Mouse (Mus musculus) forebrain, embryonic 16.5 days (tissue): ENCODE measurements around the gene Kank1. TPM values are rescaled to one million over a fixed set of nuclear protein-coding genes. Genes with fewer than 3 reads are reported as not detected.

ENCODE experiments used
- ATAC-seq: fragments of 200-750 bp; cut with Nextera tagmentation; 2 replicates; pipeline ENCODE4 v1.8.0; 2017; ENCODE audit warnings: mild to moderate bottlenecking, moderate library complexity
- H3K27ac ChIP-seq: fragments of 300-500 bp; sonication (generic); 2 replicates; pipeline ENCODE4 v1.5.1; 2014; ENCODE audit warnings: low read length, control low read depth
- H3K27me3 ChIP-seq: fragments of 300-500 bp; sonication (generic); replicated peaks from 2 replicates; pipeline ENCODE4 v1.6.1; 2014; ENCODE audit warnings: low read length; ENCODE audit not compliant: control insufficient read depth, insufficient read depth
- H3K36me3 ChIP-seq: fragments of 300-500 bp; sonication (generic); 2 replicates; pipeline ENCODE4 v1.6.1; 2014; ENCODE audit not compliant: control insufficient read depth, insufficient read depth
- H3K4me1 ChIP-seq: fragments of 300-500 bp; sonication (generic); replicated peaks from 2 replicates; pipeline ENCODE4 v1.6.1; 2014; ENCODE audit warnings: low read length; ENCODE audit not compliant: control insufficient read depth, insufficient read depth
- H3K4me2 ChIP-seq: fragments of 300-500 bp; sonication (generic); 2 replicates; pipeline ENCODE4 v1.6.1; 2014; ENCODE audit warnings: mild to moderate bottlenecking, low read length, control low read depth
- H3K4me3 ChIP-seq: fragments of 300-500 bp; sonication (generic); replicated peaks from 2 replicates; pipeline ENCODE4 v1.5.1; 2014; ENCODE audit warnings: mild to moderate bottlenecking, low read length, control low read depth
- H3K9ac ChIP-seq: fragments of 300-500 bp; sonication (generic); replicated peaks from 2 replicates; pipeline ENCODE4 v1.6.1; 2014; ENCODE audit warnings: low read depth, low read length, control low read depth
- H3K9me3 ChIP-seq: fragments of 300-500 bp; sonication (generic); 2 replicates; pipeline ENCODE4 v1.6.1; 2016; ENCODE audit warnings: low read length; ENCODE audit not compliant: control insufficient read depth
- WGBS: fragments of 180-500 bp; shearing (Covaris S2); extraction: QIAGEN DNeasy Blood & Tissue Kit; methylation state at CpG from one replicate; pipeline ENCODE4 v1.1.7; 2014; 5-methylcytosine and 5-hydroxymethylcytosine counted together
- polyA plus RNA-seq: library from polyadenylated mRNA; unstranded; fragments of >200 nt; fragmentation: Nextera tagmentation; extraction: Ambion mirVana; gene quantifications from 2 replicates; pipeline ENCODE4 v1.2.1, GENCODE M21; 2015

Kank1 gene
- polyA plus RNA-seq, 1 experiment from 2014 or later: 4.8 TPM

GRCm38 (mm10) chr19:25365698-25366097, 128.9 kb downstream of the Kank1 start:
- WGBS: 75% methylated on average over 5 of the region's 5 CpGs
- H3K27me3 ChIP-seq: no peaks in the 10 kb centered on the region

GRCm38 (mm10) chr19:25366620-25367019, 129.8 kb downstream of the Kank1 start:
- H3K4me1 ChIP-seq: no peaks in the 10 kb centered on the region
- no peak overlapping the region for H3K4me3 ChIP-seq
- WGBS: 50% methylated on average over 12 of the region's 12 CpGs
- no peak overlapping the region for H3K9ac ChIP-seq
- H3K9me3 ChIP-seq: no peaks in the 10 kb centered on the region
- no peak overlapping the region for H3K27ac ChIP-seq
- no peaks in the 10 kb centered on the region for H3K36me3 ChIP-seq
- H3K4me2 ChIP-seq: no peak overlapping the region
- no peaks in the 10 kb centered on the region for H3K27me3 ChIP-seq
- ATAC-seq: no peak

More at GRCm38 (mm10) chr19:25365698-25366097, 128.9 kb downstream of the Kank1 start:
- Histone ChIP-seq H3K27ac (no peak overlapping the region), H3K9me3 (no peaks in the 10 kb centered on the region), H3K4me2 (no peak overlapping the region), H3K36me3 (no peaks in the 10 kb centered on the region), H3K4me1 (no peaks in the 10 kb centered on the region), H3K9ac (no peak overlapping the region), H3K4me3 (no peak overlapping the region)
- ATAC-seq: no peak

- whole genome bisulfite sequencing: 93% methylated on average over 9 of the region's 9 CpGs
These were observed 133.7 kb downstream of the Kank1 start for GRCm38 (mm10) chr19:25370428-25370827.

DNA sequence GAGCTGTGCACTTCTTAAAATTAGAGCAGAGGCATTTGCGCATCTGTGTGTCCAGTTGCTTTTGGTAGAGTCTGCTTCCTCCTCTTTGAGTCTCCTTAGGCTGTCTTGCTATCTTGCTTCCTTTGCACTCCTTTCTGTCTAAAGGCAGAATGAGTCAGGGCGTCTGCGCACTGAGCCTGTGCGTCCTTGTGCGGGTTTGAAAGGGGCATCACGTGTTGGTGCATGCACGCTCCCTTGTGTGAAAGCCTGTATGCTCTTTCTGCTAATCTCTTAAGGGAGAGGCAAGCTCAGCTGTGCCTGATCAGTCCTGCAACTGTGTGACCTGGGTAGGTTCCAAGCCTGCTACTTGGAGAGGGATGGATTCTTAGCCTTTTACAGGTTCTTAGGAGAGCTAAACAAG, 136.0 kb downstream of the Kank1 start:
- H3K9me3 ChIP-seq: no peaks in the 10 kb centered on the region
- H3K4me2 ChIP-seq: no peak overlapping the region
- H3K36me3 ChIP-seq: no peaks in the 10 kb centered on the region
- 72% methylated on average over 7 of the region's 7 CpGs for WGBS
- H3K27me3 ChIP-seq: peaks cover 4% of the 10 kb centered on the region; the same call in 1 of the 2 replicates
- no peak for ATAC-seq
- H3K9ac ChIP-seq: no peak overlapping the region
- H3K27ac ChIP-seq: no peak overlapping the region
- H3K4me3 ChIP-seq: no peak overlapping the region
- peaks cover 10% of the 10 kb centered on the region for H3K4me1 ChIP-seq

More at GRCm38 (mm10) chr19:25370428-25370827, 133.7 kb downstream of the Kank1 start:
- Histone ChIP-seq H3K27me3 (peaks cover 4% of the 10 kb centered on the region; the same call in 1 of the 2 replicates), H3K9me3 (no peaks in the 10 kb centered on the region), H3K4me2 (no peak overlapping the region), H3K9ac (no peak overlapping the region), H3K4me3 (no peak overlapping the region), H3K27ac (no peak overlapping the region), H3K4me1 (peaks cover 10% of the 10 kb centered on the region), H3K36me3 (no peaks in the 10 kb centered on the region)
- no peak for ATAC-seq

- Histone ChIP-seq H3K27me3 (peaks cover 4% of the 10 kb centered on the region; the same call in 1 of the 2 replicates), H3K36me3 (no peaks in the 10 kb centered on the region), H3K27ac (no peak overlapping the region), H3K4me2 (no peak overlapping the region), H3K4me1 (peaks cover 10% of the 10 kb centered on the region), H3K9me3 (no peaks in the 10 kb centered on the region), H3K4me3 (no peak overlapping the region), H3K9ac (no peak overlapping the region)
- no peak for ATAC-seq
- WGBS: 59% methylated on average over 3 of the region's 3 CpGs
These were observed 136.8 kb downstream of the Kank1 start for GRCm38 (mm10) chr19:25373594-25373993.

DNA sequence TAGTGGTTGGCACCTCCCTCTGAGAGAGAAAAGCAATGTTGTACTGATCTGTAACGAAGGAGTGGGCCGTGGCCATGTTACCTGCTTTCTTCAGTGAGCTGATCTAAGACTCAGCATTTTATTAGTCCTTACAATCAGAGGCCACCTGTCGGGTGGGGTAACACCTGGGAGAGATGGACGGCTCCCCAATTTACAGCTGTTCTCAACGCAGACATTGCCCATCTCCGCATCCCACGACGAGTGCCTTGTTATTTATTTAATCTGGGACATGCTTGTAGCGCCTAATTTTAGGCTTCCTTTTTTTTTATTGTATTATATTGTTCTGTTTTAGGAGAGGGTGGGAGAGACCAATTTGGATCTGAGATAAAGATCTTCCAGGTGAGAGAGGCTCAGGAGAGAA, 137.4 kb downstream of the Kank1 start:
- ATAC-seq: no peak
- Histone ChIP-seq H3K9ac (no peak overlapping the region), H3K27ac (no peak overlapping the region), H3K4me2 (no peak overlapping the region), H3K4me3 (no peak overlapping the region), H3K4me1 (peaks cover 10% of the 10 kb centered on the region), H3K9me3 (no peaks in the 10 kb centered on the region), H3K36me3 (no peaks in the 10 kb centered on the region), H3K27me3 (peaks cover 4% of the 10 kb centered on the region; the same call in 1 of the 2 replicates)
- 70% methylated on average over 9 of the region's 9 CpGs for WGBS

DNA sequence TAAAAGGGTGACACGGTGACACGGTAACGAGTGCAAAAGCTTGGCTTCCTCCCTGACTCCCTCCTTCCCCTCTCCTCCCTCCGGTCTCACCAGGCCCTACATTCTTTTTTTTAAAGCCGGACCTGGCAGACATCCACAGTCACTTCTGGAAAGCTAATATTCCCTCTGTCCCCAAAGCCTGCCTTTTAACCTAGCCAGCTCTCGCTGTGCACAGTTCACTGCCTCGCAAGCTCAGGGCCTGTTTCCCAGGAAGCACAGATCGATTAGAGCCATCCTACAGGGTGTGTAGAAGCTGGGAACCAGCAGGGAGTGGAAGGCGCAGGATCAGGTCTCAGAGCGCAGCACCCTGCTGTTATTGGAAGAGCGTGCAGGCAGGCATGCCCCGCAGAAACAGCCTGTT, 138.2 kb downstream of the Kank1 start:
- peaks cover 4% of the 10 kb centered on the region; the same call in 1 of the 2 replicates for H3K27me3 ChIP-seq
- ATAC-seq: peak; percentile 36; the same call in 1 of the 2 replicates
- WGBS: 4% methylated on average over 12 of the region's 12 CpGs
- no peak overlapping the region; the same call in 1 of the 2 replicates for H3K4me2 ChIP-seq
- no peak overlapping the region for H3K27ac ChIP-seq
- 0 out of 2 replicates have a peak overlapping the region, but pooled peaks have one; percentile 9 for H3K9ac ChIP-seq
- no peaks in the 10 kb centered on the region for H3K36me3 ChIP-seq
- no peaks in the 10 kb centered on the region for H3K9me3 ChIP-seq
- H3K4me1 ChIP-seq: peaks cover 10% of the 10 kb centered on the region
- H3K4me3 ChIP-seq: no peak overlapping the region

DNA sequence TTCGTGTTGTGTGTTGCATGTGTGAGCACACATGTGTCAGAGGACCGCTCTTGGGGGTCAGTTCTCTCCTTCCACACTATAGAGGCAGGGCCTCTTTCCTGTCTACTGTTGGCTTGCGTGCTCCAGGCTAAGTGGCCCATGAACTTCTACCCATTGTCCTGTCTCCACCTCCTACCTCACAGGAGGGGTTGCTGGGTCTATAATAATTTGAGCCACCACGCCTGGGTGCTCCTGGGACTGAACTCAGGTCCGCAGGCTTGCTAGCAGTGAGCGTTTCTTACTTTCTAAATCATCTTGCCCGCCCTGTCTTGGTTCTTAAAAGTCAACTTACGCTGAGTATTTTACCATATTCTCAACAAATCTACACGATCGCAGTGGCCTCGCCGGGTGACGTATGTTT, 140.1 kb downstream of the Kank1 start:
- no peak for ATAC-seq
- peaks cover 10% of the 10 kb centered on the region for H3K4me1 ChIP-seq
- H3K4me2 ChIP-seq: no peak overlapping the region
- H3K36me3 ChIP-seq: no peaks in the 10 kb centered on the region
- H3K27ac ChIP-seq: no peak overlapping the region
- no peak overlapping the region for H3K9ac ChIP-seq
- no peaks in the 10 kb centered on the region for H3K9me3 ChIP-seq
- peaks cover 4% of the 10 kb centered on the region; the same call in 1 of the 2 replicates for H3K27me3 ChIP-seq
- 90% methylated on average over 13 of the region's 13 CpGs for WGBS
- H3K4me3 ChIP-seq: no peak overlapping the region

GRCm38 (mm10) chr19:25380675-25381074, 143.9 kb downstream of the Kank1 start:
- H3K36me3 ChIP-seq: no peaks in the 10 kb centered on the region
- no peak overlapping the region for H3K27ac ChIP-seq
- H3K4me3 ChIP-seq: no peak overlapping the region
- H3K27me3 ChIP-seq: no peaks in the 10 kb centered on the region; the same call in 1 of the 2 replicates
- no peak overlapping the region for H3K4me2 ChIP-seq
- 83% methylated on average over 9 of the region's 9 CpGs for WGBS
- no peaks in the 10 kb centered on the region for H3K9me3 ChIP-seq
- H3K9ac ChIP-seq: no peak overlapping the region
- no peak for ATAC-seq
- peaks cover 6% of the 10 kb centered on the region; the same call in 1 of the 2 replicates for H3K4me1 ChIP-seq

GRCm38 (mm10) chr19:25381972-25382371, 145.2 kb downstream of the Kank1 start:
- H3K27ac ChIP-seq: no peak overlapping the region
- H3K4me2 ChIP-seq: no peak overlapping the region
- no peaks in the 10 kb centered on the region for H3K36me3 ChIP-seq
- ATAC-seq: no peak
- no peak overlapping the region for H3K9ac ChIP-seq
- H3K4me3 ChIP-seq: no peak overlapping the region
- H3K27me3 ChIP-seq: no peaks in the 10 kb centered on the region; the same call in 1 of the 2 replicates
- WGBS: 59% methylated on average over 7 of the region's 7 CpGs
- H3K9me3 ChIP-seq: no peaks in the 10 kb centered on the region
- peaks cover 6% of the 10 kb centered on the region; the same call in 1 of the 2 replicates for H3K4me1 ChIP-seq
